Mouse (Mus musculus): Measurements from ENCODE around the gene Rnf220. TPM values are rescaled to one million over a fixed set of nuclear protein-coding genes. Genes with fewer than 3 reads are reported as not detected.

The Rnf220 gene
- polyA plus RNA-seq, 1 experiment: 38.2 TPM

- Histone ChIP-seq H3K36me3 (replicated peaks; ENCODE audit: low read length) (no peaks in the 10 kb centered on the region), H3K9me3 (no peaks in the 10 kb centered on the region), H3K27me3 (replicated peaks) (peaks cover 69% of the 10 kb centered on the region), H3K4me1 (peaks cover 4% of the 10 kb centered on the region; the same call in 1 of the 2 replicates), H3K4me3 (replicated peaks) (no peak overlapping the region)
- TF ChIP-seq GATA1 (IDR thresholded peaks at IDR 0.05; ENCODE audit: borderline replicate concordance, low read length) (no peak), FLI1 (IDR thresholded peaks at IDR 0.05; ENCODE audit: low read length) (no peak)
Measured at GRCm38 (mm10) chr4:117527116-117527899, 30.5 kb upstream of the Rnf220 start.

- Histone ChIP-seq H3K4me3 (replicated peaks) (no peak overlapping the region), H3K9me3 (no peaks in the 10 kb centered on the region), H3K27me3 (replicated peaks) (peaks cover 62% of the 10 kb centered on the region), H3K4me1 (peaks cover 4% of the 10 kb centered on the region; the same call in 1 of the 2 replicates), H3K36me3 (replicated peaks; ENCODE audit: low read length) (no peaks in the 10 kb centered on the region)
- TF ChIP-seq GATA1 (IDR thresholded peaks at IDR 0.05; ENCODE audit: borderline replicate concordance, low read length) (no peak), FLI1 (IDR thresholded peaks at IDR 0.05; ENCODE audit: low read length) (no peak)
Measured at GRCm38 (mm10) chr4:117525990-117526389, 29.1 kb upstream of the Rnf220 start.

- H3K4me1 ChIP-seq: peaks cover 4% of the 10 kb centered on the region; the same call in 1 of the 2 replicates
- H3K27me3 ChIP-seq (replicated peaks): peaks cover 38% of the 10 kb centered on the region
- no peaks in the 10 kb centered on the region for H3K9me3 ChIP-seq
- H3K36me3 ChIP-seq (replicated peaks; ENCODE audit: low read length): no peaks in the 10 kb centered on the region
- no peak for TF ChIP-seq FLI1 (IDR thresholded peaks at IDR 0.05; ENCODE audit: low read length)
- TF ChIP-seq GATA1 (IDR thresholded peaks at IDR 0.05; ENCODE audit: borderline replicate concordance, low read length): no peak
- no peak overlapping the region for H3K4me3 ChIP-seq (replicated peaks)
Measured at GRCm38 (mm10) chr4:117521350-117521749, 24.5 kb upstream of the Rnf220 start.

GRCm38 (mm10) chr4:117518246-117518645 is 21.4 kb upstream of the Rnf220 start:
- Histone ChIP-seq H3K36me3 (replicated peaks; ENCODE audit: low read length) (no peaks in the 10 kb centered on the region), H3K4me1 (no peaks in the 10 kb centered on the region), H3K9me3 (no peaks in the 10 kb centered on the region), H3K27me3 (replicated peaks) (peaks cover 26% of the 10 kb centered on the region), H3K4me3 (replicated peaks) (no peak overlapping the region)
- TF ChIP-seq FLI1 (IDR thresholded peaks at IDR 0.05; ENCODE audit: low read length) (no peak), GATA1 (IDR thresholded peaks at IDR 0.05; ENCODE audit: borderline replicate concordance, low read length) (no peak)

GRCm38 (mm10) chr4:117499043-117499442 is 2.2 kb upstream of the Rnf220 start:
- no peak for TF ChIP-seq FLI1 (IDR thresholded peaks at IDR 0.05; ENCODE audit: low read length)
- TF ChIP-seq GATA1 (IDR thresholded peaks at IDR 0.05; ENCODE audit: borderline replicate concordance, low read length): no peak
- Histone ChIP-seq H3K27me3 (replicated peaks) (peaks cover 85% of the 10 kb centered on the region), H3K9me3 (peaks cover 35% of the 10 kb centered on the region)

GRCm38 (mm10) chr4:117495869-117496401 is 917 bp downstream of the Rnf220 start:
- peaks cover 92% of the 10 kb centered on the region for H3K27me3 ChIP-seq (replicated peaks)

More at GRCm38 (mm10) chr4:117499043-117499442, 2.2 kb upstream of the Rnf220 start:
- no peak overlapping the region for H3K4me3 ChIP-seq (replicated peaks)
- H3K4me1 ChIP-seq: peaks cover 28% of the 10 kb centered on the region
- no peaks in the 10 kb centered on the region for H3K36me3 ChIP-seq (replicated peaks; ENCODE audit: low read length)

GRCm38 (mm10) chr4:117494911-117495501 is 1.8 kb downstream of the Rnf220 start:
- H3K27me3 ChIP-seq (replicated peaks): peaks cover 92% of the 10 kb centered on the region
- TF ChIP-seq FLI1 (IDR thresholded peaks at IDR 0.05; ENCODE audit: low read length): no peak
- no peak for TF ChIP-seq GATA1 (IDR thresholded peaks at IDR 0.05; ENCODE audit: borderline replicate concordance, low read length)
- H3K4me1 ChIP-seq: peaks cover 39% of the 10 kb centered on the region
- no peaks in the 10 kb centered on the region for H3K36me3 ChIP-seq (replicated peaks; ENCODE audit: low read length)
- peak overlapping the region; percentile 91 for H3K4me3 ChIP-seq (replicated peaks)
- 0 out of 2 replicates have a peak, but pooled peaks cover 7% of the 10 kb centered on the region for H3K9me3 ChIP-seq

More at GRCm38 (mm10) chr4:117495869-117496401, 917 bp downstream of the Rnf220 start:
- peaks cover 15% of the 10 kb centered on the region for H3K9me3 ChIP-seq
- TF ChIP-seq GATA1 (IDR thresholded peaks at IDR 0.05; ENCODE audit: borderline replicate concordance, low read length): no peak
- no peak for TF ChIP-seq FLI1 (IDR thresholded peaks at IDR 0.05; ENCODE audit: low read length)
- H3K4me1 ChIP-seq: peaks cover 39% of the 10 kb centered on the region
- H3K4me3 ChIP-seq (replicated peaks): peak overlapping the region; percentile 85
- no peaks in the 10 kb centered on the region for H3K36me3 ChIP-seq (replicated peaks; ENCODE audit: low read length)

GRCm38 (mm10) chr4:117493905-117494851 is 2.7 kb downstream of the Rnf220 start:
- Histone ChIP-seq H3K4me1 (peaks cover 39% of the 10 kb centered on the region), H3K9me3 (0 out of 2 replicates have a peak, but pooled peaks cover 2% of the 10 kb centered on the region), H3K36me3 (replicated peaks; ENCODE audit: low read length) (no peaks in the 10 kb centered on the region), H3K4me3 (replicated peaks) (peak overlapping the region; percentile 91), H3K27me3 (replicated peaks) (peaks cover 92% of the 10 kb centered on the region)
- TF ChIP-seq FLI1 (IDR thresholded peaks at IDR 0.05; ENCODE audit: low read length): no peak
- TF ChIP-seq GATA1 (IDR thresholded peaks at IDR 0.05; ENCODE audit: borderline replicate concordance, low read length): no peak

- TF ChIP-seq GATA1 (IDR thresholded peaks at IDR 0.05; ENCODE audit: borderline replicate concordance, low read length): no peak
- TF ChIP-seq FLI1 (IDR thresholded peaks at IDR 0.05; ENCODE audit: low read length): no peak
- Histone ChIP-seq H3K36me3 (replicated peaks; ENCODE audit: low read length) (no peaks in the 10 kb centered on the region), H3K4me1 (peaks cover 39% of the 10 kb centered on the region), H3K9me3 (no peaks in the 10 kb centered on the region), H3K4me3 (replicated peaks) (peak overlapping the region; percentile 89), H3K27me3 (replicated peaks) (peaks cover 91% of the 10 kb centered on the region)
Measured at GRCm38 (mm10) chr4:117493161-117493568, 3.7 kb downstream of the Rnf220 start.

Measured in megakaryocyte, embryonic 14.5 days (primary cell).